Mouse (Mus musculus) cortical plate, adult 2 months (tissue): ENCODE results near the gene Wdtc1. TPM values are rescaled to one million over a fixed set of nuclear protein-coding genes. Genes with fewer than 3 reads are reported as not detected.

Experiments
- H3K27ac ChIP-seq: fragments of 200-500 bp; 2 replicates; pipeline ENCODE4 v1.5.1; 2012; ENCODE audit warnings: low read length, control low read depth, inconsistent platforms; ENCODE audit not compliant: insufficient read depth
- H3K4me1 ChIP-seq: fragments of 200-500 bp; 2 replicates; pipeline ENCODE4 v1.6.1; 2011; ENCODE audit warnings: low read length; ENCODE audit not compliant: control insufficient read depth, insufficient read depth
- H3K4me3 ChIP-seq: fragments of 200-500 bp; 2 replicates; pipeline ENCODE4 v1.5.1; 2011; ENCODE audit warnings: mild to moderate bottlenecking, low read length, control low read depth; ENCODE audit not compliant: insufficient read depth
- CTCF ChIP-seq: fragments of 200-500 bp; IDR thresholded peaks from 2 replicates; pipeline ENCODE4 v1.5.1; 2011; ENCODE audit warnings: mild to moderate bottlenecking, control low read depth, low read length; ENCODE audit not compliant: insufficient read depth; ENCODE audit errors: extremely low read depth
- POLR2A ChIP-seq: fragments of 200-500 bp; IDR thresholded peaks from 2 replicates; pipeline ENCODE4 v1.6.1; 2011; ENCODE audit warnings: mild to moderate bottlenecking, low read length, control low read depth; ENCODE audit not compliant: insufficient read depth; ENCODE audit errors: extremely low read depth
- polyA plus RNA-seq: library from polyadenylated mRNA; depleted of rRNA; stranded (reverse); fragments of >200 nt; gene quantifications from 2 replicates; pipeline ENCODE4 v1.2.3, GENCODE M21; 2012

Gene Wdtc1
- polyA plus RNA-seq, 1 experiment, result 46.6 TPM

- no peak overlapping the region for H3K4me3 ChIP-seq
- no peaks in the 10 kb centered on the region; the same call in 1 of the 2 replicates for H3K4me1 ChIP-seq
- TF ChIP-seq CTCF (no peak), POLR2A (no peak)
- no peak overlapping the region for H3K27ac ChIP-seq
Measured at GRCm38 (mm10) chr4:133304770-133305169, 48.5 kb downstream of the Wdtc1 start.

- peaks cover 7% of the 10 kb centered on the region; the same call in 1 of the 2 replicates for H3K4me1 ChIP-seq
- H3K4me3 ChIP-seq, result no peak overlapping the region
Measured at GRCm38 (mm10) chr4:133302668-133303067, 50.6 kb downstream of the Wdtc1 start.

GRCm38 (mm10) chr4:133301802-133302201 lies 51.5 kb downstream of the Wdtc1 start:
- Histone ChIP-seq H3K4me3 (no peak overlapping the region), H3K27ac (no peak overlapping the region), H3K4me1 (peaks cover 9% of the 10 kb centered on the region; the same call in 1 of the 2 replicates)
- TF ChIP-seq POLR2A (no peak), CTCF (peak; percentile 73)

More at GRCm38 (mm10) chr4:133302668-133303067, 50.6 kb downstream of the Wdtc1 start:
- H3K27ac ChIP-seq, result no peak overlapping the region
- TF ChIP-seq CTCF (no peak), POLR2A (no peak)

GRCm38 (mm10) chr4:133300421-133300820 lies 52.9 kb downstream of the Wdtc1 start:
- Histone ChIP-seq H3K4me1 (peaks cover 9% of the 10 kb centered on the region; the same call in 1 of the 2 replicates), H3K4me3 (no peak overlapping the region), H3K27ac (peak overlapping the region; percentile 10; the same call in 1 of the 2 replicates)
- TF ChIP-seq CTCF (no peak), POLR2A (no peak)

- TF ChIP-seq POLR2A (no peak), CTCF (no peak)
- peaks cover 9% of the 10 kb centered on the region; the same call in 1 of the 2 replicates for H3K4me1 ChIP-seq
- H3K4me3 ChIP-seq, result no peak overlapping the region
- H3K27ac ChIP-seq, result peak overlapping the region; percentile 90; the same call in 1 of the 2 replicates
Measured at GRCm38 (mm10) chr4:133299701-133300100, 53.6 kb downstream of the Wdtc1 start.

GRCm38 (mm10) chr4:133298516-133299365 lies 54.5 kb downstream of the Wdtc1 start:
- peaks cover 9% of the 10 kb centered on the region; the same call in 1 of the 2 replicates for H3K4me1 ChIP-seq

GRCm38 (mm10) chr4:133297801-133298238 lies 55.5 kb downstream of the Wdtc1 start:
- TF ChIP-seq POLR2A (no peak), CTCF (peak; percentile 91)
- Histone ChIP-seq H3K4me3 (no peak overlapping the region), H3K27ac (peak overlapping the region; percentile 45; the same call in 1 of the 2 replicates), H3K4me1 (peaks cover 9% of the 10 kb centered on the region; the same call in 1 of the 2 replicates)

More at GRCm38 (mm10) chr4:133298516-133299365, 54.5 kb downstream of the Wdtc1 start:
- H3K27ac ChIP-seq, result peak overlapping the region; percentile 90
- TF ChIP-seq CTCF (no peak), POLR2A (0 out of 2 replicates have a peak, but pooled peaks have one; percentile 22)
- no peak overlapping the region for H3K4me3 ChIP-seq

- peaks cover 9% of the 10 kb centered on the region; the same call in 1 of the 2 replicates for H3K4me1 ChIP-seq
- TF ChIP-seq POLR2A, result no peak
- H3K4me3 ChIP-seq, result no peak overlapping the region
- H3K27ac ChIP-seq, result no peak overlapping the region
Measured at GRCm38 (mm10) chr4:133297360-133297759, 55.9 kb downstream of the Wdtc1 start.

- Histone ChIP-seq H3K4me3 (no peak overlapping the region), H3K4me1 (peaks cover 9% of the 10 kb centered on the region; the same call in 1 of the 2 replicates), H3K27ac (no peak overlapping the region)
- TF ChIP-seq POLR2A (no peak), CTCF (no peak)
Measured at GRCm38 (mm10) chr4:133294084-133294483, 59.2 kb downstream of the Wdtc1 start.
